Mouse (Mus musculus): ENCODE data around the gene Camk1d. TPM values are rescaled to one million over a fixed set of nuclear protein-coding genes. Genes with fewer than 3 reads are reported as not detected.
"Not testable (repeated sequence)": the region's sequence is repeated elsewhere in the genome, so short reads cannot be mapped to it uniquely, and the experiment has no call there.

The Camk1d gene
- polyA plus RNA-seq, 1 experiment, result 0.28 TPM

DNA sequence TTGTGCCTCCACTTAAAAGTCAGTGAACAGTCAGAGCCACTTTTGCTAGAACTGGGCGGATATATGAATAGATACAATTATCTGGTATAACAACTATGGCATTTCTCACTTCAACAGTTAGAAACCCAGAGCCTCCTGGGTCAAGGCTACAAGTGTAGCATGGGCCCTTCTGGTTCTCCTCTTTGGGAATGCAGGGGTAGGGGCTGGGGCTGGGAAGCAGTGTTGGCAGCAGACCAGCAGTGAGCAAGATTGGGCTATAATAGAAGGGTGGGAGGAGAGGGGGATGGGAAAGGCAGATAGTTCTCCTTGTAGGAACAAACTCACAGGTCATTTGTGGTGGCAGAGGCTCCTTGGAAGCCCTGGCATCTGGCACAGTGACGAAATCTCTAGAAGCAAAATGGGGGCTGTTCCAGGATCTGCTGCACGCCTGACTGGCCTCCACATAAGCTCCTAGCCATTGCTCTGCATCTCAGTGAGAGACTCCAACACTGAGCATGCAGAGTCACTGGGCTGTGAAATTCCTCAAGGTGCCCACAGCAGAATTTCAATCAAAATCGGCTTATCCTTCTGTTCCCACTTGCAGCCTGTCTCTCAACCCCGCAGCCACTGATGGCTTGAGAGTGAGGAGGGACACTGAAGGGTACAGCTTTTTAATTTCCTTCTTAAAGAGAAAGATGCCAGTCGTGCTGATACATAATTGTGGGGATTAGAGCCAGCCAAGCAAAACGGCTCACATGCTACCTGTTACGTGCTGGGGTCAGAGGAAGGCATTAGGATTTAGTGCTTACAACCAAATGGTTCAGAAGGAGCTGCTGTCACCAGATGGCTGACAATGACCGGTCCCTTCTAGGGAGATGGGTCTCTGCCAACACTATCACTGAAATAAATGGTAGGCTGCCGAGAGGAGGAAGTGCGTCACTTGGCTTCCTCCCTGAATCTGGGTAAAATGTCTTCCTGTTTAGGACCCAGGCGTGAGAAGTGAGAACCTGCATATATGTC is 332.3 kb downstream of the Camk1d start:
- Histone ChIP-seq H3K4me3 (replicated peaks) (no peak overlapping the region), H3K27me3 (replicated peaks) (peaks cover 1% of the 10 kb centered on the region), H3K9me3 (no peaks in the 10 kb centered on the region), H3K36me3 (replicated peaks; ENCODE audit: low read length) (no peaks in the 10 kb centered on the region), H3K4me1 (no peaks in the 10 kb centered on the region)
- TF ChIP-seq GATA1 (IDR thresholded peaks at IDR 0.05; ENCODE audit: borderline replicate concordance, low read length) (no peak), FLI1 (IDR thresholded peaks at IDR 0.05; ENCODE audit: low read length) (no peak)

DNA sequence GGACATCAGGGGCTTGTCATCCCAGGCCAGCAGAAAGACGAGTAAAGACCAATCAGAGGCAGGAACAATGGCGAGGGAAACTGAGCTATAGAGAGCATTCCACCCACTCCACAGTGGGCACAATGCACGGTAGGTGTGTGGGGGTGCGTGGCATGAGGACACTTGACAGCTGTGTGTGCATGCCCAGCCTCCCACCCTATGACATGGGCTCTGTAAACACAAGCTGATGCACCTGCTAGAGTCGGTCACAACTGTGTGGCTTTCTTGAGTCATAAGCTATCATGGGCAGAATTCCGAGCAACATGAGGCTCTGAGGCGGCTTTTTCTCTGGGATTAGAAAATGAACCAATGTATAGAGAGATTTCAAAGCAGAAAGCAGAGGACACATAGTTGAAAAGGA is 333.3 kb downstream of the Camk1d start:
- H3K4me3 ChIP-seq (replicated peaks), result peak overlapping the region; percentile 70
- H3K36me3 ChIP-seq (replicated peaks; ENCODE audit: low read length), result no peaks in the 10 kb centered on the region
- H3K4me1 ChIP-seq, result no peaks in the 10 kb centered on the region
- H3K9me3 ChIP-seq, result no peaks in the 10 kb centered on the region
- peaks cover 1% of the 10 kb centered on the region for H3K27me3 ChIP-seq (replicated peaks)
- TF ChIP-seq GATA1 (IDR thresholded peaks at IDR 0.05; ENCODE audit: borderline replicate concordance, low read length) (no peak), FLI1 (IDR thresholded peaks at IDR 0.05; ENCODE audit: low read length) (no peak)

DNA sequence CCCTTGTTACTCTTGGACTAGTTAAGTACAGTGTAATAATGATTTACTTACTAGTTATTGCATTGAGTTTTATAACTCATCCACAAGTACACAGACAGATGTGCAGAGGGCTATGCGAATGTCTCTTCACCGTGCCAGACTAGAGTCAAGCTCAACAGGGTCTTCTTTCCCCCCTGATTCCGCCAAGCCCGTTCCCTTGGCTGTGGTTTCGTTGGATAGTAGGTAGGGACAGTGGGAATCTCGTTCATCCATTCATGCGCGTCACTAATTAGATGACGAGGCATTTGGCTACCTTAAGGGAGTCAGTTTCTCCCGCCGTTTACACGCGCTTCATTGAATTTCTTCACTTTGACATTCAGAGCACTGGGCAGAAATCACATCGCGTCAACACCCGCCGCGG is 335.4 kb downstream of the Camk1d start:
- H3K4me1 ChIP-seq; H3K4me3 ChIP-seq (replicated peaks); H3K27me3 ChIP-seq (replicated peaks); H3K36me3 ChIP-seq (replicated peaks; ENCODE audit: low read length); H3K9me3 ChIP-seq: not testable (repeated sequence)

DNA sequence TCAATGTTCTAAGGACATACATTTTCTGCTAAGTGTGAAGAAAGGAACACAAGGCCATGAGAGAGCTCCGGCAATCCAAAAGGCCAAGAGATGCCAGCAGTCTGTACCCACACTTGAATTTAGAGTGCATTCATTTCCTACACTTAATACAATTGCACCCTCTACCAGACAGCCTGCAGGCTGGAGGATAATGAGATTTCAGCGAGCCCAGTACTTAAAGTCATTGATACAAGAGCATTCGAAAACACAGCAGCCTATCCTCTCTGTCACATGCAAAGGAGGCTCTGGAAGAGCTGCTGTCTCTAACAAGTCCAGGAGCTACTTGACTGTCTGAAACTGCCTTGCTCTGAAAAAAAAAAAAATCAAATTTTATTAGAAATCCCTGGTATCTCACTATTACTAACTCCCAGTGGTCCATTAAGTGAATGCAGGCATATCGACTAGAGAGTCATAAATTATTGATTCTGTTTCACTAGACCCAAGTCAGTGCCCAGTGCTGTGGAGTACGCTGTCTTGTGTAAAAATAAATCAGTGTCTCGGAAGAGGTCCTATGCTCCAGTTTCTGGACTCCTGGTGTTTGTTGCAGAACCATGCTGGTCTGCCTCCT is 336.1 kb downstream of the Camk1d start:
- no peaks in the 10 kb centered on the region for H3K4me1 ChIP-seq
- H3K36me3 ChIP-seq (replicated peaks; ENCODE audit: low read length), result no peaks in the 10 kb centered on the region
- TF ChIP-seq GATA1 (IDR thresholded peaks at IDR 0.05; ENCODE audit: borderline replicate concordance, low read length) (no peak), FLI1 (IDR thresholded peaks at IDR 0.05; ENCODE audit: low read length) (no peak)
- H3K9me3 ChIP-seq, result no peaks in the 10 kb centered on the region
- H3K4me3 ChIP-seq (replicated peaks), result no peak overlapping the region
- peaks cover 1% of the 10 kb centered on the region for H3K27me3 ChIP-seq (replicated peaks)

DNA sequence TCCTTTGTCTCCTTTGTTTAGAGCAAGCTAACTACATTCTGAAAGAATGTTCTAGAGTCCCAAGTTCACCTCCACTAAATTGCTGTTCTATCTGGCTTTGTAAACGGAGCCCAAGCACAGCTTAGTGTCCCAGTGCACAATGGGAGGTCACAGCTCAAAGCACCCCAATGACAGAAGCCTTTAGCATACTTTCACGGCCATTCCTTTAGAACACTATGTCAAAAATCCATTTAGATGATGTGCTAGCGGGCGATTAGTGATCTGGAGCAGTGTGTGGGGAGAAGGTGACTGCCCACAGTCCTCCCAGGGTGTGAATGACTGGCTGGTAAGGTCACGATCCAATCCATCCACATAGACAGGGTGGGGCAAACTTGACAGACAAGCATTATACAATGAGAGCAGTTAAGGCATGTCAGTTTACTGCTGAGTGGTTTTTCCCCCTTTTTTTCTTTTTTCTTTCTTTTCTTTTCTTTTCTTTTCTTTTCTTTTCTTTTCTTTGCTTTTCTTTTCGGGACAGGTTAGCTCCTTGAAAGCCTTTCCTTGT is 341.4 kb downstream of the Camk1d start:
- H3K4me3 ChIP-seq (replicated peaks), result no peak overlapping the region
- no peaks in the 10 kb centered on the region for H3K36me3 ChIP-seq (replicated peaks; ENCODE audit: low read length)
- no peaks in the 10 kb centered on the region for H3K27me3 ChIP-seq (replicated peaks)
- TF ChIP-seq GATA1 (IDR thresholded peaks at IDR 0.05; ENCODE audit: borderline replicate concordance, low read length) (no peak), FLI1 (IDR thresholded peaks at IDR 0.05; ENCODE audit: low read length) (no peak)
- no peaks in the 10 kb centered on the region for H3K9me3 ChIP-seq
- H3K4me1 ChIP-seq, result no peaks in the 10 kb centered on the region

DNA sequence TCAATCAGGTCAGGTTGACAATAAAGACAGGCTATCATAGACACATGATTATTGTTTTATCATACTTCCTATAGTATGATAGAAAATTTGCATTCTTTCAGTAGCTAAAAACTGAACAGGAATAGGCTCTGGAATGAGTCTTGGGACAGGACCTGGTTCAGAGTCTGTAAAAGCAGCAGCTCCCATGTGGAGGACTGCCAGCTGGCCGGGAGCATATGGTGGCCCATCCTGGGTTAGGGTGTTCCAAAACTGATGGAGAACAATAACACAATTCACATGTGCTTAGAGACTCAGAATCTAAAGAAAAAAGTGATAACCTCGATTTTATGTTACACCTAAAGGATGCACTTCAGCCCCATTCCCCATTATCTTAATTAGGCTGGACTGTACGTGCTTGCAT is 343.0 kb downstream of the Camk1d start:
- Histone ChIP-seq H3K4me1 (no peaks in the 10 kb centered on the region), H3K4me3 (replicated peaks) (no peak overlapping the region), H3K9me3 (no peaks in the 10 kb centered on the region), H3K36me3 (replicated peaks; ENCODE audit: low read length) (no peaks in the 10 kb centered on the region), H3K27me3 (replicated peaks) (no peaks in the 10 kb centered on the region)
- TF ChIP-seq GATA1 (IDR thresholded peaks at IDR 0.05; ENCODE audit: borderline replicate concordance, low read length) (no peak), FLI1 (IDR thresholded peaks at IDR 0.05; ENCODE audit: low read length) (no peak)

DNA sequence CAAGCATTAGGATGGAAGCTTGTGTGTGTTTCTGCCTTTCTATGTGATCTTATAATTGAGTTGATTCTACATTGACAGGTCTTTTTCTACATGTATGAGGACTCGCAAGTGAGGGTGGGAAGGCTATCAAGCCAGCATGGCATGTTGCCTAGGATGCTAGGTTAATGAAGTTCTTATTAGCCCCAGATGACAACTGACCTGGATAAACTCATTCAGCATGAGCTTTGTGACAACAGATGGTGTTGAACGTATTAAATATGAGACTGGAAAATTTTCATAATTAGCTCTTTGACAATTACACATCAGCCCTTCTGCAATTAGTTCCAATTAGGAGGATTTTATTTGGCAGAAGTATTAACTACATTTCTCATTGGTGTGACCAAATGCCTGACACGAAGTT is 343.7 kb downstream of the Camk1d start:
- H3K27me3 ChIP-seq (replicated peaks), result no peaks in the 10 kb centered on the region
- no peak overlapping the region for H3K4me3 ChIP-seq (replicated peaks)
- no peaks in the 10 kb centered on the region for H3K4me1 ChIP-seq
- TF ChIP-seq FLI1 (IDR thresholded peaks at IDR 0.05; ENCODE audit: low read length) (no peak), GATA1 (IDR thresholded peaks at IDR 0.05; ENCODE audit: borderline replicate concordance, low read length) (no peak)
- H3K9me3 ChIP-seq, result peaks cover 2% of the 10 kb centered on the region
- H3K36me3 ChIP-seq (replicated peaks; ENCODE audit: low read length), result no peaks in the 10 kb centered on the region

DNA sequence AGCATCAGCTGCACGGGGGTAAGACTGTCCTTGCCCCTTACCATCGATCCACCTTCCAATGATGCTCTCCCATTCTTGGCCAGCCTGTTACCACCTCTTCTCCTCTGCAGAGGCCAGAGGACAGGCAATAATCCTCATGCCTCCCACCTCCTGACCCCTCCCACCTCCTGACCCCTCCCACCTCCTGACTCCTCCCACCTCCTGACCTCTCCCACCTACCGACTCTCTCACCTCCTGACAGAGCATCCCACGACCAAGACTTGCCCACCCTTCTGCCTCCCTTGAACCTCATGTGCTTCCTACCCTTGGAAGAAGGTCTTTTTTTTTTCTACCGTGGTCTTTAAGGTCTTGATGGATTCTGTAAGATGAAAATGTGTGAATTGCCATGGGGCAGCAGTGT is 350.5 kb downstream of the Camk1d start:
- no peak for TF ChIP-seq GATA1 (IDR thresholded peaks at IDR 0.05; ENCODE audit: borderline replicate concordance, low read length)
- no peak for TF ChIP-seq FLI1 (IDR thresholded peaks at IDR 0.05; ENCODE audit: low read length)
- Histone ChIP-seq H3K4me1 (no peaks in the 10 kb centered on the region), H3K36me3 (replicated peaks; ENCODE audit: low read length) (no peaks in the 10 kb centered on the region), H3K9me3 (peaks cover 12% of the 10 kb centered on the region), H3K4me3 (replicated peaks) (peak overlapping the region; percentile 46), H3K27me3 (replicated peaks) (no peaks in the 10 kb centered on the region)

DNA sequence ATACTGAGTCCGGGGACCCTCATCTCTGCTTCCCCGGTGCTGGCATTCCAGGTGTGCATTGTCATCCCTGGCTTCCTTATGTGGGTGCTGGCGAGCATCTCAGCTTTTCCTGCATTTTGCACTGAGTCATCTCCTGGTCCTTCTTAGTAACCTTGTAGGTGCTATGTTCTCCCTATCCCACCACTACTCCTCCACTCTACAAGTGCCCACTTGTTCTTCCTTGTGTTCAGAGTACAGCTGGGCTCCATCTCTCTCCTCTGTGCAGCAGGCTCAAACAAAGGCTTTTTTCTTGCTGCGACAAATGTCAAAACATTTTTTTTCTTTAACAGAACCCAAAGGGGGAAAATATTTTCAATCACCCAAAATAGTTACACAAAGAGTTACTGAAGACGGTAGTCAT is 356.3 kb downstream of the Camk1d start:
- Histone ChIP-seq H3K36me3 (replicated peaks; ENCODE audit: low read length) (no peaks in the 10 kb centered on the region), H3K9me3 (no peaks in the 10 kb centered on the region), H3K4me3 (replicated peaks) (no peak overlapping the region), H3K4me1 (no peaks in the 10 kb centered on the region), H3K27me3 (replicated peaks) (no peaks in the 10 kb centered on the region)
- TF ChIP-seq GATA1 (IDR thresholded peaks at IDR 0.05; ENCODE audit: borderline replicate concordance, low read length) (no peak), FLI1 (IDR thresholded peaks at IDR 0.05; ENCODE audit: low read length) (no peak)

DNA sequence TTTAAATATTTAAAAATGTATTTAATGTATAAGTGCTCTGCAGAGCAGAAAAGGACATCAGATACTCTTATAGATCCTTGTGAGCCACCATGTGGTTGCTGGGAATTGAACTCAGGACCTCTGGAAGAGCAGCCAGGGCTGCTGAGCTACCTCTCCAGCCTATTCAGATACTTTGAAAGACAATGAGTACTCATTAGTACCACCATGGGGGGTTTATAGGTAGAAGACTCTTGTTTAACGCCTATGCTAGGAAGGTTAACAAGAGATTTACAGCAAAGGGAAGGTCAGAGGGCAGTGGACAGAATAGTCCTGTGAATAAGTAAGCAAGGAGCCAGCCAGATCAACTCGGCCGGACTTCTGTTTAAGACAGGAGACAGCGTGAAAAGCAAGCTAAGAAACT is 357.3 kb downstream of the Camk1d start:
- H3K27me3 ChIP-seq (replicated peaks), result no peaks in the 10 kb centered on the region
- no peaks in the 10 kb centered on the region for H3K9me3 ChIP-seq
- H3K4me3 ChIP-seq (replicated peaks), result no peak overlapping the region
- no peaks in the 10 kb centered on the region for H3K36me3 ChIP-seq (replicated peaks; ENCODE audit: low read length)
- no peak for TF ChIP-seq FLI1 (IDR thresholded peaks at IDR 0.05; ENCODE audit: low read length)
- TF ChIP-seq GATA1 (IDR thresholded peaks at IDR 0.05; ENCODE audit: borderline replicate concordance, low read length), result no peak
- no peaks in the 10 kb centered on the region for H3K4me1 ChIP-seq
